Mouse (Mus musculus) brain, embryonic 14.5 days (tissue): Measurements from ENCODE around the gene Afdn.

Source experiments
- CTCF ChIP-seq: fragments of 200-500 bp; IDR thresholded peaks from 2 replicates; pipeline ENCODE4 v1.5.1; 2012; ENCODE audit warnings: inconsistent platforms, mild to moderate bottlenecking, moderate library complexity, borderline replicate concordance; ENCODE audit not compliant: insufficient read depth, insufficient read length; ENCODE audit errors: extremely low read depth
- POLR2A ChIP-seq: fragments of 200-500 bp; IDR thresholded peaks from 2 replicates; pipeline ENCODE4 v1.6.1; 2012; ENCODE audit warnings: mild to moderate bottlenecking, inconsistent platforms, borderline replicate concordance; ENCODE audit not compliant: poor library complexity, insufficient read depth, insufficient read length, severe bottlenecking; ENCODE audit errors: extremely low read depth

DNA sequence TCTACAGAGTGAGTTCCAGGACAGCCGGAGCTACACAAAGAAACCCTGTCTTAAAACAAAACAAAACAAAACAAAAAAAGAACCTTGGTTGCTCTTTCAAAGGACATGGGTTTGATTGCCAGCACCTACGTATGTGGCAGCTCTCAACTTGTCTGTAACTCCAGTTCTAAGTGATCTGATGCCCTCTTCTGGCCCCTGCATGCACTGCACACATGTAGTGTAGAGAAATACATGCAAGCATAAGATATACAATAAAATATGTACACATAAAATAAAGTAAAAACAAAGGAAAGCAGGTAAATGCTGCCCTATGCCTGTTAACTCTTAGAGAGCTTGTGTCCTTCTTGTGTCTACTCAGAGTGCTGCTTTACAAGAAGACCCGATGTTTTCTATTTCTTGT is 8.9 kb downstream of the Afdn start:
- peak; percentile 27; the same call in 1 of the 2 replicates for TF ChIP-seq CTCF
- no peak for TF ChIP-seq POLR2A
